Mouse (Mus musculus) cerebellum, postnatal 10 days (tissue): ENCODE measurements at regions not wholly inside any gene's neighbourhood (a gene's known extent, or its start where the extent isn't known, plus 50 kb on each side); places are given as distances from the start of the nearest gene placed in this dataset.
A peak's percentile ranks its signal among the peaks of the same experiment; 100 is the strongest.

Experiments used
- DNase-seq, 2 experiments: peaks; one replicate each; pipeline ENCODE4 v3.0.0; 2021; ENCODE audit warnings: mixed read lengths in 2 of 2

DNA sequence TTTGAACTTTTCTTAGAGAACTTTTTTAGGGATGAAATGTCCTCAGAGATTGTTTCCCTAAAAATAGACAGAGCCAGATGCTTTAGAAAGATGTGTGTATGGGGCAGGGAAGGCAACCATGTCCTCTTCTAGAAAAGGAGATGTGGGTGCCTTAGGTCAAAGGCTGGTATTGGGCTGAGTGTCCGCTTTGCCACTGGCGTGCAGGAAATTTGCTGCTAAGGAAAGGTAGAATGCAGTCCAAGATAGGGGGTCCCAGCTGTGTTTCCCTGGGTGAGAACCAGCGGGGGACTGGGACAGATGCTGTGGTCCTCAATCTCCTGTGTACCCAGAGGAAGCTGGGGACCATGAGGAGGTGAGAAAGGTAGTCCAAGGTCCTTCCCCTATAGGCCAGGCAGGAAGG is 291.0 kb downstream of the Pdcd6ip start:
- DNase-seq: no peak

DNA sequence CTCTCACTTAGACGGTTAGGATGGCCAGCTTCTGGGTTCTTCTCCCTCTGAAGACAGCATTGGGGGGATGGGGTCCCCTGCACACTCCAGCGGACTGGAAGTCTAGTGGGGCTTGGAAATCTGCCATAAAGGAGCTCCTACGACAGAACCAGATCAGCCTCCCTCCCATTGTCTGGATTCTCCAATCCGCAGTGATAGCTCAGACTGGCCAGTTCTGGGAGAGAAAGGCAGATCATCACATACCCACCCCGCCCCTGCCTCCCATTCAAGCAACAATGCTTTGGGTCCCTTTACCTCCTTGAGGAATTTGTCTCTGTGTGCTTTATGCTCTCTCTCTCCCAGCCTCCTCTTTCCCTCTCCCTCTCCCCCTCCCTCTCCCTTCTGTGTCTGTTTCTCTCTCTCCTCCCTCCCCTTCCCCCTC is 292.5 kb downstream of the Pdcd6ip start:
- DNase-seq: no peak

DNA sequence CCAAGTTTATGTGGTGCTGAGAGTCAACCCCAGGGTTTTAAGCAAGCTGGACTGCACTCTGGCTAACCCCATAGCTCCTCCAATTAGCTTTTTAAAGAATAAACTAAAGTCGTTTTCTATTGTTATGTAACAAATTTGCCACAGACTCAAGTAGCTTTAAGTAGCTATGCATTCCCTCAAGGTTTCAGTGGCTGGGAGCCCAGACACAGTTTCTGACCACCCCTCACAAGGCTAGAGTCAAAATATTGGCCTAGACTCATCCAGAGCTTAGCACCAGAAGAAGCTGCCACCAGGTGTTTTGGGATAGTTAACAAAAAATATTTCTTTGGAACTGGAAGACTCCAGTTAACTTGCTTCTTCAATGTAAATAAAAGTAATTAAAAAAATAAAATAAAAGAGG is 293.4 kb downstream of the Pdcd6ip start:
- DNase-seq: no peak

DNA sequence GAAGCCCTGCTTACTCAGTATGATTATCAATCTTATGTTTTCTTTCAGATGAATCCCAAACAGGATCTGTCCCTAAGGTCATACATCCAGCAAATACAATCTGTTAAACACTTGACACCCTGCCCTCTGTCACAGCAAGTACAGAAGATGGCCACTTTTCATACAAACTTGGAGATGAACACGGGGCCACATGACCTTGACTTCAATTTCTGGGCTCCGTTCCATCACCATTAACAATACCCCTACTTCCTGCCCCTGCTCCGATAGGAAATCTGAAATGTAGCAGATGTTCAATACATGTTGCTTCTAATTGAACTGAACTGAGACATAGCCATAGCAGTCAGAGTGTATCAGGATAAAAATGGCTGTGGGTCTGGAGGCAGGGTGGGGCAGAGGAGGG is 294.2 kb downstream of the Pdcd6ip start:
- no peak for DNase-seq

DNA sequence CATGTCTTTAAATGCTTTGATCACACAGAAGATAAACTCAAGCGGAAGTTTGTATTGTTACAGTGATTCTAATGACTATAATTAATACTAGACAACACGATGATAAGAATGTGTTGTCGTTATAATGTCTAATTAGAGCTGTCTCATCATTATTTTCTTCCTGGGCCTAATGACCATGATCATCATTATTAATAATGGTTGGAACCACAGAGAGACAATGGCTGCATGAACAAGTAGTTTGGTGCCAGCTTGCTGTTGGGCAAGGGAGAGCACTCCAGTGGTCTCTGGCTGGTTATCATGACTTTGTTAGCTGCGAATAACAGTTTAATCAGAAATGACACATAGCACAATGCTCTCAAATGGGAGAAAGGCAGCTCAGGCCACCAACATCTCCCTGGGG is 296.4 kb downstream of the Pdcd6ip start:
- no peak for DNase-seq

DNA sequence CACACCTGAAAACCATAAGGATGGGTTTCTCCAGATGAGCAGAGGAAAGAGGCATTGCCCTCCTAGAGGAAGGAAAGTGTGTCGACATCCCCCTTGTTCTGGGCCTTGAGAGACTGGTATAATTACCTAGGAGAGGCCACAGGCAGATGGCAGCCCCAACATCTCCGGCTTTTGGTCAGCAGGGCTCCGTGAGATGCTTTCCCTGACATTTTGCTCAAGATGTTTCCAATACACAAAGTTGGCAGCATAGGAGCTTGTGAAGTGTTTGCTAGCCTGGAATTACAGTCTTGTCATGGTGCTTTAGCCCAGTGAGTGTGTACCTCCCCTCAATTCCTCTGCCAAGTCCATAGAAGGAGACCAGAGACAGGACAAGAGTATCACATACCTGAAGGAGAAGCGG is 299.5 kb downstream of the Pdcd6ip start:
- peak; percentile 49 to 61 for DNase-seq

DNA sequence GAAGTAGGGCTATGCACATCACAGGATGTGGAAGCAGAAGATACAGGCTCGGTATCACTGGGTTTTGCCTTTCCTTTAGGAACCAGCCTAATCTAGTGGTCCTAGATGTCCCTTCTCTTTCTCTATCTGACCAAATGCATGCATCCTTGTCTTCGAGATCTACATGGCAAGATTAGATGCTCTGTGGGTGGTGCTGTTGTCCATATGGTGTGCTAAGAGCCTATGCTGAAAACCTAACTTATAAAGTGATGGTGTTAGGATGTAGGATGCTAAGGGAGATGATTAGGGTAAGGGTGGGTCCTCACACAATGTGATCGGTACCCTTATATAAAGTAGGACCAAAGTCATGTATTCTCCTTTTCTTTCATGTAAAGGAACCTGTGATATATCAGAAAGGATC is 313.7 kb downstream of the Pdcd6ip start:
- no peak for DNase-seq

DNA sequence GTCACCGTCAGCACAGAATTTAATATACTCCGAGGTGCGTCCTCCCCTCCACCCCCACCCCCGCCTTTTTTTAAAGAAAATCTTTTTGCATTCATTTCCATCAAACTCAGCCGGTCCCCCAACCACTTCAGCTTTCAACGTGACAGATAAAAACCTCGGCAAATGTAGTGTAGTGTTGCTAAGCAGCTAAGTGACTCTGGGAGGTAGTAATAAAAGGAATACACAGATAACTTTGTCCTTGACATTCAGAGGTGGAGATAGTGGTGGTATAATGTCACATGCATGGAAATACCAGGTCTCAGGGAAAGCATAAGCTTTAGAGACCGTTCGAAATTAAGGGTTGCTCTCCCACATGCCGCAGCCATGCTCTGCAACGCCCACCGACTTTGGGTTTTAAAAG is 320.7 kb downstream of the Pdcd6ip start:
- DNase-seq: no peak

DNA sequence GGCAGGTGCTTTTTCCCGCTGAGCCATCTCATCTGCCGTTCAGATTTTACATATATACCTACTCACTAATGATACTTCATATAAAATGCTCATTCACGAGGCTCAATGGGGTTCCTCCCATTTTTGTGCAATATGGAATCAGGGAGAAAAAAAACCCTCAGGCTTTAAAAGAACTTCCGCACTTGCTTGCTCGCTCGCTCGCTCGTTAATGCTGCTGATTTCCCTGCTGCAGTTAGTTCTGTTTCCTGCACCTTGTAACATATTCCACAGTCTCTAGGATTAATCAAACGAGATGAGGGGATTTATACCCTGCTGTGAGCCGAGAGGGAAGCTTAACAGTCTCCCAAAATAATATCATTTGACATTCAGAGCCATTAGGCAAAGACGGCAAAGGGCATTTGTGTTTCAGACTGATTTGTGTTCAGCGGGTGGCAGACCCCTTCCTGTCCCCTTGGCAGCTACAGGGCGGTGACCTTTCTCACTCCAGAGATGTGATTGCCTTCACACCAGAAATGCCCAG is 326.4 kb downstream of the Pdcd6ip start:
- DNase-seq: peak; percentile 18 to 19

DNA sequence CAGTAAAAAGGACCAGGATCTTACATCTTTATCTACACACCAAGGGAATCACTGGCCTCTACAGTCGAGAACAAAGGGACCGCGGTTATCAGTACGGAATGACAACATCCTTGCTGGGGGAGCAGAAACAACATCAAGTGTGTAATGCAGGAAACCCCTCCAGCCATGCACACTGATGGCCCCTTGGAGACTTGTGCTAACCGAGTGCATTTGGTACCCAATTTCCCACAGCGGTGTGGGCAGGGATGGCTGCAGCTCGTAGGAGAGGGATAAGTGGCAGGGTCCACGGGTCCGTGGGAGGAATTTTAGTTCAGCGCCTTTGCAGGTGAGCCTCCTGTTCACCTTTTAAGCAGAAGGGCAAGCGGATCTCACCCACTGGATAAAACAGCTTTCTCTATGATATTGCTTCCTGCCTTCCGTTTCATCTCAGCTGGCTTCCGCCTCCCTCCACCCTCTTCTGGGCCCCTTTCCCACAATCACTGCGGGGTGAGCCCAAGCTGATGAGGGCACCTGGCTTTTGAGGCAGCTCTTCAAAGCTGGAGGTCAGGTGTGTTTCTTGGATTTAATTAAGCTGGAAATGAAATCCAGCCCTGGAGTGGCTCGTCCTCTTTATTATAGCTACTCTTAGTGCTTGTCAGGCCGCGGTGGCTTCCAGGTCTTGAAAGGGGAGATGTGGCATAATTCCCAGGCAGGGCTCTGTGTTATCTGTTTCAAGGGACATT is 327.5 kb downstream of the Pdcd6ip start:
- DNase-seq: peak; percentile 62

DNA sequence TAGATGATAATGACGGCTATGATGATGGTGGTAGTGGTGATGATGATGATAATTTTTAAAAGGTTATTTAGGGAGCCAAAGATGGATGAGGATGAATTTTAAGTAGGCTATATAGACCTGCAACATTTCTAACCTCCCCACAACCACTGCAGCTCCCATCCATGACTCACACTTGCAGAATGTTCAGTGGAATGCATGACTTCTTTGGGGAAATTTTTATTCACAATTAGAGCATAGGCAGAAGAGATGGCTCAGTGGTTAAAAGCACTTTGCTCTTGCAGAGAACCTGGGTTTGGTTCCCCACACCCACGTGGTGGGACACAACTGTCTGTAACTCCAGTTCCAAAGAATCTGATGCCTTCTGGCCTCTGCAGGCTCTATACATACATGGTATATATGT is 329.5 kb downstream of the Pdcd6ip start:
- DNase-seq: no peak

DNA sequence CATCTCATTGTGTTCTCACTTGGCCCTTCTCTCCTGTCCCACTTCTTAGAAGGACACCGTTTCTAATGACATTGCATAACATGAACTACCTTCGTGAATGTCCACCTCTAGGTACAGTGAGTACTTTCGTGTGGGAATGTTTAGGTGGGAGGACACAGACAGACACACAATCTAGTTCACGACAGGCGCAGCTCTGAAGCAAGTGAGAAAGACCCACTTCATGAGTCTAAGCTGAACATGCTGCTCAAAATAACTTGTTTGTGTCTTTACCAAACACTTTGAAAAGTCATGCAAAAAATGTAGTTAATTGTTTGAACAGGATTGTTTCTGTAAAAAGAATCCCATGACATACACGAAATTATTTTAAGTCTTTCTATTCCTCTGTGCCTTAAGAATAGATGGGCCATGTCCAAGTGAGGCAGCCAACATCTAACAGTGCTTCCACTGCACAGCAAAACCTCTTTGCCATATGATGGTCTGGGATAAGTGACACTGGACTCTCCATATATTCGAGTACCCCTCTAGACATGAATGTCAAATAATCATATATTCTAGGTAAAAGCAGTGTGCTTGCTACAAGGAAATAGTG is 336.2 kb downstream of the Pdcd6ip start:
- no peak for DNase-seq

DNA sequence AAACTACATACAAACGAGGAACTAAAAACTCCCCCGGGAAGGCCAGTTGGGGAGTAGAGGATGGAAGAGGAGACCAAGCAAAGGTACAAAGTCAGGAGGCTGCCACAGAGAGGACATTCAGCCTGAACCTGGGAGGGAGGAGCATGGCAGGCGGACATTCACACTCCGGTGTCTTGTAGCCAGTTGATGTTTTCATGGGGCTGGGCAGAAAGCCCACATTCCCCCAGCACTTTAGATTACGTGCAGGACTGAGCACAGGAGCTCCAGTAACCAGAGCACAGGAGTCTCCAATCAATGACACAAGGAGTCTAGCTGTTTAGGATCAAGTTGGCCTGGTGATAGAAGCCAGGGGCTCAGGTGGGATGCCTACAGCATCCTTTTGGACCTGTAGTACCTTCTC is 360.1 kb downstream of the Pdcd6ip start:
- peak in 1 of 2 experiments; percentile 14 for DNase-seq

DNA sequence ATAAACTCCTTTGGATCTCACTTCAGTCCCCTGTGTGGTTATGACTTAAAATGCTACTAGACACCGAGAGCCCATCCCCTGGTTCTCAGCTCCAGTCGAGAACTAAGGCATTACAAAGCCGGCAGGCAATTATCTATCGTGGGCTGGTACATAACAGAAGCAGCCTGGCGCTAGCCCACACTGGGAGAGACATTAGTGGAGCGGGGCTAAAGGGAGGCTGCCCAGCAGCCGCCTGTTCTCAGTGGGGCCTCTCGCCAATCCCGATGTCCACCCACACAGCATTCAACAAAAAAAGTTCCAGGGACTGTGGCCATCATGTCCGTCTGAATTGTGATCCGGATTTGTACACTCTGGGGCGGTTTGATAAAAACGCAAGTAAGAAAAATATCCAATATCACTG is 361.5 kb downstream of the Pdcd6ip start:
- peak; percentile 31 to 40 for DNase-seq

DNA sequence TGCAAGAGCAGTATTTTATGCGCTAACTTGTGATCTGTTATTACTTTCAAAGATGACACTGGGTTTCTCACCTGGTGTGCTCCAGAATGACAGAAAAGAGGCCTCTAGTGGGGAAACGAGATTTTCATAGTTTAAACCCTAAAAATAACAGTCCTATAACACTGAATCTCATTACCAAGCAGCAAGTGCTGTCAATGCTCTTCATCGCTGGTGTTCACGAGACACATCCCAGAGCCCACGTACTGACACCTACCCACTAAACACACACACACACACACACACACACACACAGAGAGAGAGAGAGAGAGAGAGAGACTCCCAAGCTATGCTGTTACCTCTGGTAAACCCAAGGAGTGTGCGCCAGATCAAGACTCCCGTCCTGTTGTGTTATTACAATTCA is 365.9 kb downstream of the Pdcd6ip start:
- DNase-seq: no peak

DNA sequence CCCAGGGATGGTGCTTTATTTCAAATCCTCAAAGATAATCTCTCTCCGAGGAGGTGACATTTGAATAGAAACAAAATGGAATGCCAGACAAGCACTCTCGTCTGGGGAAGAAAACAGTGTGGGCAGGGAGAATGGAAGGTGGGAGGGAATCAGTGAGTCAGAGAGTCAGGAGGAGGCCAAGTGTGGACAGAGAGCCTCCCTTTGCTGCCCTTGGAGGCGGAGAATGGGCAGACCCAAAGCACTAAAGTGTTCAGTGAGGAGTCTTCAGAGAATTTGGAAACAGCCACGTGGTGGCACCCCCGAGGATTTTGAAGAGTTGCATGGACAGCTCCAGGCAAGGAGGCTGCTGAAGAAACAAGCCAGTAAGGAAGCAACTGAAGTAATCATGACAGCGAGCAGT is 367.2 kb downstream of the Pdcd6ip start:
- no peak for DNase-seq

DNA sequence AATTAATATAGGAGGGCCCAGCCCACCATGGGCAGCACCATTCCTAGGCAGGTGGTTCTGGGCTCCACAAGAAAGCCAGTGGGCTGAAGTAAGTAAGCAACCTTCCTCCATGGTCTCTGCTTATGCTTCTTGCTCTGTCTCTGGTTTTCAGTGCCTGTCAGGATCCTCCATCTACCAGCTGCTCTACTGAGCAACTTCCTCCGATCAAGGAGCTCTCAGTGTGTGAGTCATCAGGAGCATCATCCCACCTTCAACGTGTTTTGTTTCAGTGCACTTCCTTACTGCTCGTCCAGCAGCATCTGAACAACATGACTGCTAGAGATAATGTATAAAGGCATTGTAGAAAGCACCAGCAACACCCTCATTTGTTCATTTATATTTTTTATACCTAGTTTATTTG is 368.0 kb downstream of the Pdcd6ip start:
- no peak for DNase-seq

DNA sequence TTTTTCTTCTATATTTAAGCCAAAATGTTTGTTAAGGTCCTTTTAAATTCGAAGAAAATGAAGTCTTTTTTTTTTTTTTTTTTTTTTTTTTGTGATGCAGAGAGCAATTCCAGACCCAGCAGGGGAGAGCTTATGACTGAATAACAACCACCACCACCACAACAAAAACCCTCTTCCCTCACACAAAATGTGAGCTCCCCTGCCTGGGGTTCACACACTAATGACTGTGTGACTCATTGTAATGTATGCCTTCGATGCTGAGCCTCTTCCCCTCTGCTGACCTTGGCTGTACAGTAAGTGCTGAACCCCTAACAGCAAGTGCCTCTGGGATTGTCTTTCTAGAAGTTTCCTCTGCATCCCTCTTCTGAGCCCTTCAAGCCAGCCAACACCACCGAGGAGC is 383.6 kb downstream of the Pdcd6ip start:
- no peak for DNase-seq

DNA sequence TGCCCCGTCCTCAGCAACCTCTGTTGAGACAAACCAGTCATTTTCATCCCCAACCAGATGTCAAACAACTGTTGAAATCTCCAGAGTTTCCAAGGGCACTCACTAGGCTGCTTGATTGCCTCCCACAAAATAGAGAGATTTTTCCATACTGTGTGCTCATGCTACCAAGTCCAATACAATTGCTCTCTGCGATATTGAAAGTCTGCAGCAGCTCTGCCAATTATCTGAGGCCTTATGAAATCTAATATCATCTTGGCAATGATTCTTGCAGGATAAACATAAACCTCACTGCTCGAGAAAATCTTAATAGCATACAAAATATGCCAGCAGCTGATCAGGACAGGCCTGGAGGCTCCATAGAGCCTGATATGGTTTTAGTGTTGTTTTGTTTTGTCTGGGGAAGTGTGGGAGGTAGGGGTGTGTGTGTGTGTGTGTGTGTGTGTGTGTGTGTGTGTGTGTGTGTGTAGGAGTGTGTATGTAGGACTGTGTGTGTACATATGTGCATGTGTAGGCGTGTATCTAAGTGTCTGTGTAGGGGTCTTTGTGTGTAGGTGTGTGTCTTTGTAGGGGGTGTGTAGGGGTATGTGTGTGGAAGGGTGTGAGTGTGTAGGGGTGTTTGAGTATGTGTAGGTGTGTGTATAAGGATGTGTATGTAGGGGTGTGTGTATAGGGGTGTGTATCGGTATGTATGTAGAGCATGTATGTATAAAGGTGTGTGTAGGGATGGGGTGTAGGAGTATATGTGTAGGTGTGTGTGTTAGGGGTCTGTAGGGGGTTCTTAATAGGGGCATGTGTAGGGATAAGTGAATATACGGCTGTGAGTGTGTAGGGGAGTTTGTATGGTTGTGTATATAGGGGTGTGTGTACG is 398.1 kb downstream of the Pdcd6ip start:
- no peak for DNase-seq

DNA sequence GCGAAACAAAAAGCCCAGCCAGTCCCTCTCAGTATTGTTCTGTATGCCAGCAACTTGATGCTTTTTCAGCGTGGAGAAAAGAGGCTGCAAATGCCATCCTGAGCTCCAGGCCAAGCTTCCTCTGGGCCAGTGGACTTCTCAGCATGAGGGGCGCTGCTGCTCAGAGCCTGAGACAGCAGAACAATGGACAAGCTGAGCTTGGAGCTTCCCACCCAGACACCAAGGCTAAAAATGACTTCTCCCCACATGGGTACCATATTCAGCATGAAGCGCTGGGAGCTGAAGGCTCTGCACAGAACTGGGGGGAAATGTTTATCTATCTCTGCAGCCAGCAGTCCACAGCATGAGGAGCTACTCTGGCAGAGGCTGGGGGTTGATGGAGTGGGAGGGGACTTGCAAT is 402.3 kb downstream of the Pdcd6ip start:
- DNase-seq: peak; percentile 16 to 44

DNA sequence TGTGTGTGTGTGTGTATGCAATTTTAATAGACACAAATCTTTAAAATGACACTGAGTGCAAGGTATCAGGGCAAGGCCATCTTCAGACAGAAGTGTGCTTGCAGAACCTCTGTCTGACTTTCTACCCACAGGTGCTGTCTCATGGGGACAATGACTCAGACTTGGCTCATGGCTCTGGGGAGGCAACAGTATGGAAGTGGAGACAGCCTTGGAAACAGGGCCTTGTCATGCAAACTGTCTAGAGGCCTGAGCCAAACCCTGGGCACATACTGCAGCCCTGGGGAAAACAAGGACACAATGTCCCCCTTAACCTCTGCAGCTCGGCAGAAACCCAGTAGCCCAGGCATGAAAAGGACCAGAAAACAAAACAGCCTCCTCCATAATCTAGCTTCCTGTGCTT is 405.6 kb downstream of the Pdcd6ip start:
- no peak for DNase-seq

DNA sequence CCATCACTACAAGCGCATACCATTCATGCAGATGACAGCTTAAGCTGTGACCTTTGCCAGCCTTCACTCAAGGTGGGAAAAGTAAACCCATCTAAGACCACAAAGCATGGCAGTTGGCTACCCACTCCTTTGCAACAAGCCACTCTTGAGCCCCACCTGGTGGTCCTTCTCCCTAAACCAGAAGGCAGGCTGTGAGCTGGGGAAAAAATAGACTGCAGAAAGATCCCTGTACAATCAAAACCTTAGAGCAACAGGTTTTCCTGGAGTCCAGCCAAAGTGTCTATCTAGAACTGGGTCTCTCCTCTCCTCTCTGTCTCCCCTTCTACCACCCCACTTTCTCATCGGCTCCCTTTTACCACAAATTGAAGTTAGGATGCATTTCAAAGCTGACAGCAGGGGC is 407.2 kb downstream of the Pdcd6ip start:
- DNase-seq: peak; percentile 86 to 87

DNA sequence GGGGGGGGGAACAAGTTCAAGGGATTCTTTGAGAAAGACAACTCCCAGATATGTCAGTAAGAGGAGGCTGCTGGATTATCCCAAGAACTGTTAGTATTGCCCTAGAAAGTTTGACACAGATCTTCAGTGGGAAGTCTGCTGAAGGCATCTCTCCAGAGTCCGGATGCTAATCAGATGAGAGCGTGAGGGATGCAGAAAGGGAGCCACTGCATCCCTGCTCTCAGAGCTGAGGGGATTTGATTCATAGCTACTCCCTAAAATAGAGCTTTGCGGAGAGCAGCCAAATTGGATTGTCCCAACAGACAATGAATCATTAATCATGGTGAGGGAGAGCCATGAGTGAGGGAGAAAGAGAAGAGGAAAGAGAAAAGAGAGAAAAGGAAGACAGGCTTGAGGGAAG is 408.2 kb downstream of the Pdcd6ip start:
- no peak for DNase-seq
